Mouse (Mus musculus): ENCODE results near the gene Dyx1c1.

Gene Dyx1c1

GRCm38 (mm10) chr9:72958521-72959450 is at the start of gene Dyx1c1, which contains the start of gene Gm44503:
Dyx1c1 (plus strand) TSS chr9:72958785.
Gm44503 (plus strand) TSS chr9:72958852.
- DNase-seq (ENCODE audit: low read depth) = no peak

GRCm38 (mm10) chr9:72911381-72911780 is 47.2 kb upstream of the Dyx1c1 start:
- no peak for DNase-seq (ENCODE audit: low read depth)

GRCm38 (mm10) chr9:72913551-72913950 is 45.0 kb upstream of the Dyx1c1 start:
- DNase-seq (ENCODE audit: low read depth) = peak; percentile 45

- DNase-seq (ENCODE audit: low read depth) = no peak
Observed at GRCm38 (mm10) chr9:72915728-72916127, 42.9 kb upstream of the Dyx1c1 start.

GRCm38 (mm10) chr9:72923068-72923467 is 35.5 kb upstream of the Dyx1c1 start:
- no peak for DNase-seq (ENCODE audit: low read depth)

GRCm38 (mm10) chr9:72925021-72925934 is 33.3 kb upstream of the Dyx1c1 start, which contains the start of gene Pygo1:
Pygo1 (plus strand) TSS chr9:72925645.
- no peak for DNase-seq (ENCODE audit: low read depth)

GRCm38 (mm10) chr9:72925935-72926258 is 32.7 kb upstream of the Dyx1c1 start:
- no peak for DNase-seq (ENCODE audit: low read depth)

GRCm38 (mm10) chr9:72931166-72931790 is 27.3 kb upstream of the Dyx1c1 start:
- DNase-seq (ENCODE audit: low read depth) = no peak

GRCm38 (mm10) chr9:72935309-72935708 is 23.3 kb upstream of the Dyx1c1 start:
- peak; percentile 22 for DNase-seq (ENCODE audit: low read depth)

GRCm38 (mm10) chr9:72936301-72936700 is 22.3 kb upstream of the Dyx1c1 start:
- no peak for DNase-seq (ENCODE audit: low read depth)

GRCm38 (mm10) chr9:72943424-72943823 is 15.2 kb upstream of the Dyx1c1 start:
- DNase-seq (ENCODE audit: low read depth) = peak; percentile 13

- DNase-seq (ENCODE audit: low read depth) = no peak
Observed at GRCm38 (mm10) chr9:72944286-72944685, 14.3 kb upstream of the Dyx1c1 start.

GRCm38 (mm10) chr9:72947010-72947409 is 11.6 kb upstream of the Dyx1c1 start:
- no peak for DNase-seq (ENCODE audit: low read depth)

- no peak for DNase-seq (ENCODE audit: low read depth)
Observed at GRCm38 (mm10) chr9:72949572-72949971, 9.0 kb upstream of the Dyx1c1 start.

- peak; percentile 59 for DNase-seq (ENCODE audit: low read depth)
Observed at GRCm38 (mm10) chr9:72954746-72955145, 3.8 kb upstream of the Dyx1c1 start.

GRCm38 (mm10) chr9:72955546-72955945 is 3.0 kb upstream of the Dyx1c1 start:
- DNase-seq (ENCODE audit: low read depth) = peak; percentile 73

- DNase-seq (ENCODE audit: low read depth) = peak; percentile 19
Observed at GRCm38 (mm10) chr9:72961346-72961745, 2.8 kb downstream of the Dyx1c1 start.

- DNase-seq (ENCODE audit: low read depth) = peak; percentile 64
Observed at GRCm38 (mm10) chr9:72961959-72962358, 3.4 kb downstream of the Dyx1c1 start.

- peak; percentile 82 for DNase-seq (ENCODE audit: low read depth)
Observed at GRCm38 (mm10) chr9:72968349-72969061, 9.9 kb downstream of the Dyx1c1 start.

- peak; percentile 87 for DNase-seq (ENCODE audit: low read depth)
Observed at GRCm38 (mm10) chr9:72969874-72970273, 11.3 kb downstream of the Dyx1c1 start.

- no peak for DNase-seq (ENCODE audit: low read depth)
Observed at GRCm38 (mm10) chr9:72972435-72972834, 13.8 kb downstream of the Dyx1c1 start.

All from 416B (cell line).